Mouse (Mus musculus) cerebellum, adult 2 months (tissue): ENCODE measurements at regions not wholly inside any gene's neighbourhood (a gene's known extent, or its start where the extent isn't known, plus 50 kb on each side); places are given as distances from the start of the nearest gene placed in this dataset.
"Not testable (repeated sequence)": the region's sequence is repeated elsewhere in the genome, so short reads cannot be mapped to it uniquely, and the experiment has no call there.

Experiments
- CTCF ChIP-seq: fragments of 200-500 bp; IDR thresholded peaks from 2 replicates; pipeline ENCODE4 v1.5.1; 2011; ENCODE audit warnings: low read depth, mild to moderate bottlenecking, control low read depth, low read length, moderate library complexity, borderline replicate concordance; ENCODE audit not compliant: insufficient read depth
- POLR2A ChIP-seq: fragments of 200-500 bp; IDR thresholded peaks from 2 replicates; pipeline ENCODE4 v1.6.1; 2011; ENCODE audit warnings: low read length, control low read depth, borderline replicate concordance; ENCODE audit not compliant: insufficient read depth

GRCm38 (mm10) chr10:117448783-117449182, 69.0 kb upstream of the Cpsf6 start:
- not testable (repeated sequence) for TF ChIP-seq POLR2A, CTCF
